Mouse (Mus musculus): Measurements from ENCODE around the gene Entpd2. TPM values are rescaled to one million over a fixed set of nuclear protein-coding genes. Genes with fewer than 3 reads are reported as not detected.
"Not testable (repeated sequence)": the region's sequence is repeated elsewhere in the genome, so short reads cannot be mapped to it uniquely, and the experiment has no call there.

Entpd2 gene
- polyA plus RNA-seq, 1 experiment from 2014 or later: 3.6 TPM

GRCm38 (mm10) chr2:25398065-25398464 lies 2.4 kb downstream of the Entpd2 start:
- no peak overlapping the region for H3K27ac ChIP-seq
- H3K4me2 ChIP-seq: no peak overlapping the region
- H3K4me1 ChIP-seq (replicated peaks): peaks cover 38% of the 10 kb centered on the region
- no peak for ATAC-seq (ENCODE audit: low FRiP score)
- H3K9ac ChIP-seq: no peak overlapping the region
- H3K9me3 ChIP-seq: no peaks in the 10 kb centered on the region
- no peaks in the 10 kb centered on the region for H3K36me3 ChIP-seq
- peaks cover 82% of the 10 kb centered on the region for H3K27me3 ChIP-seq
- 94% methylated on average over 7 of the region's 7 CpGs for WGBS
- H3K4me3 ChIP-seq: no peak overlapping the region

- ATAC-seq (ENCODE audit: low FRiP score): no peak
- no peak within 1 kb of the TSS for H3K4me3 ChIP-seq
Measured at GRCm38 (mm10) chr2:25399051-25399450, 3.4 kb downstream of the Entpd2 start, which contains the start of gene Npdc1. Npdc1 (plus strand) TSS chr2:25399351.

GRCm38 (mm10) chr2:25400291-25400690 lies 4.6 kb downstream of the Entpd2 start:
- 22% methylated on average over 16 of the region's 16 CpGs for WGBS
- Histone ChIP-seq H3K4me2 (peak overlapping the region; percentile 58), H3K9me3 (no peaks in the 10 kb centered on the region), H3K9ac (peak overlapping the region; percentile 39; the same call in 1 of the 2 replicates), H3K36me3 (no peaks in the 10 kb centered on the region), H3K27ac (no peak overlapping the region), H3K4me3 (peak overlapping the region; percentile 33), H3K4me1 (replicated peaks) (peaks cover 41% of the 10 kb centered on the region), H3K27me3 (peaks cover 61% of the 10 kb centered on the region)
- ATAC-seq (ENCODE audit: low FRiP score): no peak

More at GRCm38 (mm10) chr2:25399051-25399450, 3.4 kb downstream of the Entpd2 start, which contains the start of gene Npdc1:
- peak within 1 kb of the TSS; percentile 39; the same call in 1 of the 2 replicates for H3K9ac ChIP-seq
- peaks cover 74% of the 10 kb centered on the region for H3K27me3 ChIP-seq
- H3K4me2 ChIP-seq: no peak within 1 kb of the TSS
- no peaks in the 10 kb centered on the region for H3K9me3 ChIP-seq
- H3K27ac ChIP-seq: no peak within 1 kb of the TSS
- H3K36me3 ChIP-seq: no peaks in the 10 kb centered on the region
- WGBS: 67% methylated on average over 8 of the region's 8 CpGs
- H3K4me1 ChIP-seq (replicated peaks): peaks cover 41% of the 10 kb centered on the region

GRCm38 (mm10) chr2:25400764-25401163 lies 5.1 kb downstream of the Entpd2 start:
- H3K9me3 ChIP-seq: no peaks in the 10 kb centered on the region
- H3K4me1 ChIP-seq (replicated peaks): peaks cover 41% of the 10 kb centered on the region
- peak overlapping the region; percentile 39 for H3K9ac ChIP-seq
- H3K4me3 ChIP-seq: peak overlapping the region; percentile 33
- no peak overlapping the region for H3K27ac ChIP-seq
- H3K36me3 ChIP-seq: no peaks in the 10 kb centered on the region
- H3K4me2 ChIP-seq: peak overlapping the region; percentile 58
- H3K27me3 ChIP-seq: peaks cover 56% of the 10 kb centered on the region
- 2% methylated on average over 17 of the region's 17 CpGs for WGBS
- no peak for ATAC-seq (ENCODE audit: low FRiP score)

- Histone ChIP-seq H3K36me3 (peaks cover 15% of the 10 kb centered on the region), H3K4me1 (replicated peaks) (peaks cover 45% of the 10 kb centered on the region), H3K9me3 (no peaks in the 10 kb centered on the region), H3K27me3 (peaks cover 39% of the 10 kb centered on the region), H3K4me2 (peak overlapping the region; percentile 87), H3K27ac (peak overlapping the region; percentile 92), H3K4me3 (peak overlapping the region; percentile 73), H3K9ac (peak overlapping the region; percentile 97)
- peak; percentile 52 for ATAC-seq (ENCODE audit: low FRiP score)
- WGBS: under 1% methylated on average over 13 of the region's 13 CpGs
Measured at GRCm38 (mm10) chr2:25402377-25402971, 6.8 kb downstream of the Entpd2 start.

- H3K4me2 ChIP-seq: peak overlapping the region; percentile 87
- peak overlapping the region; percentile 92 for H3K27ac ChIP-seq
- no peaks in the 10 kb centered on the region for H3K9me3 ChIP-seq
- ATAC-seq (ENCODE audit: low FRiP score): peak; percentile 78
- H3K27me3 ChIP-seq: peaks cover 33% of the 10 kb centered on the region
- peak overlapping the region; percentile 97 for H3K9ac ChIP-seq
- H3K36me3 ChIP-seq: peaks cover 21% of the 10 kb centered on the region
- H3K4me1 ChIP-seq (replicated peaks): peaks cover 45% of the 10 kb centered on the region
- under 1% methylated on average over 52 of the region's 54 CpGs for WGBS
- peak overlapping the region; percentile 73 for H3K4me3 ChIP-seq
Measured at GRCm38 (mm10) chr2:25402972-25403601, 7.4 kb downstream of the Entpd2 start.

GRCm38 (mm10) chr2:25403994-25404393 lies 8.3 kb downstream of the Entpd2 start:
- ATAC-seq (ENCODE audit: low FRiP score): no peak

GRCm38 (mm10) chr2:25408908-25409307 lies 13.2 kb downstream of the Entpd2 start:
- 91% methylated on average over 10 of the region's 10 CpGs for WGBS
- H3K4me2 ChIP-seq: no peak overlapping the region
- H3K4me3 ChIP-seq: no peak overlapping the region
- H3K4me1 ChIP-seq (replicated peaks): peaks cover 29% of the 10 kb centered on the region
- peaks cover 59% of the 10 kb centered on the region for H3K36me3 ChIP-seq
- H3K9ac ChIP-seq: no peak overlapping the region
- no peak overlapping the region for H3K27ac ChIP-seq
- no peaks in the 10 kb centered on the region for H3K27me3 ChIP-seq
- ATAC-seq (ENCODE audit: low FRiP score): no peak
- no peaks in the 10 kb centered on the region for H3K9me3 ChIP-seq

More at GRCm38 (mm10) chr2:25403994-25404393, 8.3 kb downstream of the Entpd2 start:
- Histone ChIP-seq H3K9ac (peak overlapping the region; percentile 97), H3K9me3 (no peaks in the 10 kb centered on the region), H3K4me1 (replicated peaks) (peaks cover 45% of the 10 kb centered on the region), H3K4me2 (peak overlapping the region; percentile 87), H3K27me3 (peaks cover 24% of the 10 kb centered on the region), H3K4me3 (peak overlapping the region; percentile 73), H3K36me3 (peaks cover 30% of the 10 kb centered on the region), H3K27ac (peak overlapping the region; percentile 92)
- WGBS: 84% methylated on average over 4 of the region's 4 CpGs

GRCm38 (mm10) chr2:25413436-25413835 lies 17.8 kb downstream of the Entpd2 start:
- not testable (repeated sequence) for H3K9ac ChIP-seq; H3K9me3 ChIP-seq; ATAC-seq (ENCODE audit: low FRiP score); H3K4me3 ChIP-seq; H3K27me3 ChIP-seq; H3K4me2 ChIP-seq; H3K27ac ChIP-seq; H3K4me1 ChIP-seq (replicated peaks)
- H3K36me3 ChIP-seq: peaks cover 37% of the 10 kb centered on the region

- no peak for ATAC-seq (ENCODE audit: low FRiP score)
- Histone ChIP-seq H3K9ac (peak overlapping the region; percentile 24; the same call in 1 of the 2 replicates), H3K27me3 (no peaks in the 10 kb centered on the region; the same call in 1 of the 2 replicates), H3K4me1 (replicated peaks) (no peaks in the 10 kb centered on the region), H3K36me3 (peaks cover 5% of the 10 kb centered on the region), H3K4me2 (no peak overlapping the region), H3K4me3 (no peak overlapping the region), H3K9me3 (no peaks in the 10 kb centered on the region), H3K27ac (no peak overlapping the region)
- WGBS: 22% methylated on average over 3 of the region's 3 CpGs
Measured at GRCm38 (mm10) chr2:25417426-25417825, 21.8 kb downstream of the Entpd2 start.

- Histone ChIP-seq H3K36me3 (no peaks in the 10 kb centered on the region), H3K4me1 (replicated peaks) (peaks cover 4% of the 10 kb centered on the region; the same call in 1 of the 2 replicates), H3K4me2 (no peak overlapping the region), H3K9ac (no peak overlapping the region), H3K4me3 (no peak overlapping the region), H3K27me3 (peaks cover 40% of the 10 kb centered on the region), H3K9me3 (no peaks in the 10 kb centered on the region), H3K27ac (no peak overlapping the region)
- ATAC-seq (ENCODE audit: low FRiP score): 0 out of 2 replicates have a peak, but pooled peaks have one; percentile 43
- 21% methylated on average over 3 of the region's 3 CpGs for WGBS
Measured at GRCm38 (mm10) chr2:25421896-25422295, 26.2 kb downstream of the Entpd2 start.

- Histone ChIP-seq H3K4me2 (no peak within 1 kb of the TSS), H3K4me3 (no peak within 1 kb of the TSS), H3K36me3 (no peaks in the 10 kb centered on the region), H3K27me3 (peaks cover 40% of the 10 kb centered on the region), H3K27ac (no peak within 1 kb of the TSS), H3K9ac (no peak within 1 kb of the TSS), H3K4me1 (replicated peaks) (peaks cover 4% of the 10 kb centered on the region; the same call in 1 of the 2 replicates), H3K9me3 (no peaks in the 10 kb centered on the region)
- no peak for ATAC-seq (ENCODE audit: low FRiP score)
- WGBS: 73% methylated on average over 17 of the region's 17 CpGs
Measured at GRCm38 (mm10) chr2:25422587-25423410, 27.1 kb downstream of the Entpd2 start, which contains the start of gene Fut7. Fut7 (plus strand) TSS chr2:25423267.
